ENCODE assay signal across 8 mouse cellular contexts in the genomic region with DNA sequence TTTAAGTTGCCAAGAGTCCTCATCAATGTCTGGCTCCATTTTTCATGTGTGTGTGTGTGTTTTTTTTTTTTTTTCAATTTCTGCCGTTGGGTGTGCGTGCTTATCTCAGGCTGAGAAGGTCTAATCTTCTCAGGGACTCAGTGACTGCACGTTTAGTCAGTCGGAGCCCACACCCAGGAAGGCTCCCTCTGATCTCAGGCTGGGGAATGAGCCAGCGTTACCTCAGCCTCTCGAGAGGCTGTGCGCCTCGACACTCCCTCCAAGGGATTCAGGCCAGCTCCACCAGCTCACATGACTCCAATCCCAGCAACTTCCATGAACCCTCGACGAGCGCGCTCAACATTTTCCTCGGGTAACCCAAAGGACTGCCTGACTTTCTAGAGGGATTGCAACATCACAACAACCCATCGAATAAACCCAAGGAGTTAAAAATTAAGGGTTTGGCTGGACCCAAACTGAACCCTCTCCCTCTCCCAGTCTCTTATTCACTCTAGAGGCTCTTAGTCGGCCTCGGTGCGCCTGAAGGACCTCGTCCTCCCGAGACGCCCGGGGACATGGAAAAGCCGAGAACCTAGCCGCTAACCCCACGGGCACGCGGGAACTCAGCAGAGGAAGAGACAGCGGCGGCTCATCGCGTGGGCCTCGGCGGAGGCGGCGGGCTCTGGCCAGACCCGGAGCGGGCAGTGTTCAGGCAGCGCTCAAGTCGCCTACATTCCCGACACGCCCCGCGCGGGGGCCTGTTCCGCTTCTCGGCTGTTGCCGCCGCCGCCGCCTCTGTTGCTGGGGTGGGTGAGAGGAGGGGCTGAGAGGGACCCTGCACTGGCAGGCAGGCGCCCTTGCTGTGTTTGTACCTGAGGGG. TPM values are rescaled to one million over a fixed set of nuclear protein-coding genes. Genes with fewer than 3 reads are reported as not detected.
DNase-seq lines count a peak whose midpoint lies in the region; ATAC-seq and TF ChIP-seq lines count a peak whose summit lies in the region.

A gene (plus strand): TSS at position 737 of the 859 bp plus-strand sequence.

- H3K4me3 ChIP-seq in forebrain, embryonic 10.5 days: peak within 1 kb of the TSS; percentile 86
- peak within 1 kb of the TSS; percentile 98 for H3K4me3 ChIP-seq in heart, embryonic 15.5 days
- peak within 1 kb of the TSS; percentile 73 to 98 for H3K4me3 ChIP-seq in liver, embryonic 14.5 days (ENCODE audit: insufficient read depth in 1 of 2, low read depth in 2 of 2, low read length in 2 of 2)
- peak within 1 kb of the TSS; percentile 88 for H3K4me3 ChIP-seq in neural tube, embryonic 11.5 days (ENCODE audit: low read depth, low read length)
- H3K4me3 ChIP-seq in stomach, postnatal 0 days (ENCODE audit: low read depth, low read length): peak within 1 kb of the TSS; percentile 94

- peak; percentile 69 for TF ChIP-seq EP300 in liver, embryonic 14.5 days (IDR thresholded peaks at IDR 0.05; ENCODE audit: low read depth)
- TF ChIP-seq EP300 in stomach, postnatal 0 days (optimal IDR thresholded peaks at IDR 0.05): peak; percentile 95

- no peak for TF ChIP-seq CTCF in liver, embryonic 14.5 days (IDR thresholded peaks at IDR 0.05; ENCODE audit: low read depth)
- TF ChIP-seq CTCF in stomach, postnatal 0 days (IDR thresholded peaks at IDR 0.05; ENCODE audit: low read depth): 0 out of 2 replicates have a peak, but pooled peaks have one; percentile 19

- H3K9me3 ChIP-seq in forebrain, embryonic 10.5 days: no peaks in the 10 kb centered on the region; the same call in 1 of the 2 replicates
- no peaks in the 10 kb centered on the region for H3K9me3 ChIP-seq in heart, embryonic 15.5 days (replicated peaks)
- H3K9me3 ChIP-seq in liver, embryonic 14.5 days (ENCODE audit: control insufficient read depth, low read length): no peaks in the 10 kb centered on the region
- no peaks in the 10 kb centered on the region for H3K9me3 ChIP-seq in neural tube, embryonic 11.5 days (ENCODE audit: control insufficient read depth, low read length)
- H3K9me3 ChIP-seq in stomach, postnatal 0 days (ENCODE audit: control insufficient read depth, low read length): no peaks in the 10 kb centered on the region

- peaks cover 22% of the 10 kb centered on the region for H3K4me1 ChIP-seq in forebrain, embryonic 10.5 days
- peaks cover 23% of the 10 kb centered on the region for H3K4me1 ChIP-seq in heart, embryonic 15.5 days (replicated peaks)
- H3K4me1 ChIP-seq in liver, embryonic 14.5 days (replicated peaks; ENCODE audit: control insufficient read depth in 2 of 2, insufficient read depth in 2 of 2, low read length in 1 of 2): peaks cover 16 to 23% of the 10 kb centered on the region in 2 experiments
- H3K4me1 ChIP-seq in neural tube, embryonic 11.5 days (ENCODE audit: control insufficient read depth, insufficient read depth, low read length): peaks cover 11% of the 10 kb centered on the region
- H3K4me1 ChIP-seq in stomach, postnatal 0 days (replicated peaks; ENCODE audit: control insufficient read depth, insufficient read depth): peaks cover 3% of the 10 kb centered on the region; the same call in 1 of the 2 replicates

- no peaks in the 10 kb centered on the region for H3K27me3 ChIP-seq in forebrain, embryonic 10.5 days (ENCODE audit: poor library complexity, severe bottlenecking)
- H3K27me3 ChIP-seq in heart, embryonic 15.5 days: no peaks in the 10 kb centered on the region
- no peaks in the 10 kb centered on the region for H3K27me3 ChIP-seq in liver, embryonic 14.5 days (ENCODE audit: control insufficient read depth, insufficient read depth, low read length)
- H3K27me3 ChIP-seq in neural tube, embryonic 11.5 days (ENCODE audit: control insufficient read depth, insufficient read depth, low read length): no peaks in the 10 kb centered on the region
- H3K27me3 ChIP-seq in stomach, postnatal 0 days (ENCODE audit: control insufficient read depth, insufficient read depth, low read length): no peaks in the 10 kb centered on the region

- WGBS in forebrain, embryonic 10.5 days: 0% methylated on average over 50 of the region's 50 CpGs
- WGBS in heart, embryonic 15.5 days: under 1% methylated on average over 50 of the region's 50 CpGs
- under 1% methylated on average over 43 of the region's 50 CpGs for WGBS in liver, embryonic 14.5 days (ENCODE audit: insufficient replicate concordance)
- under 1% methylated on average over 48 of the region's 50 CpGs for WGBS in neural tube, embryonic 11.5 days
- WGBS in stomach, postnatal 0 days: under 1% methylated on average over 40 of the region's 50 CpGs

- H3K4me2 ChIP-seq in heart, embryonic 15.5 days: peak within 1 kb of the TSS; percentile 63
- H3K4me2 ChIP-seq in liver, embryonic 14.5 days (ENCODE audit: low read depth): peak within 1 kb of the TSS; percentile 92
- peak within 1 kb of the TSS; percentile 62 for H3K4me2 ChIP-seq in neural tube, embryonic 11.5 days (ENCODE audit: low read depth)
- peak within 1 kb of the TSS; percentile 62 for H3K4me2 ChIP-seq in stomach, postnatal 0 days (replicated peaks; ENCODE audit: low read depth)

- peak; percentile 93 for ATAC-seq in heart, embryonic 15.5 days (replicated peaks; ENCODE audit: insufficient number of reproducible peaks, insufficient read depth, low FRiP score, low read depth)
- peak; percentile 95 for ATAC-seq in liver, embryonic 14.5 days (ENCODE audit: insufficient read depth)
- peak; percentile 98 for ATAC-seq in neural tube, embryonic 11.5 days (ENCODE audit: insufficient read depth, low FRiP score, low TSS enrichment)
- peak; percentile 97 for ATAC-seq in stomach, postnatal 0 days (ENCODE audit: low FRiP score, low TSS enrichment)

- H3K36me3 ChIP-seq in forebrain, embryonic 10.5 days (replicated peaks): no peaks in the 10 kb centered on the region
- H3K36me3 ChIP-seq in heart, embryonic 15.5 days: no peaks in the 10 kb centered on the region
- no peaks in the 10 kb centered on the region for H3K36me3 ChIP-seq in liver, embryonic 14.5 days (replicated peaks; ENCODE audit: control insufficient read depth, insufficient read depth, low read depth)
- H3K36me3 ChIP-seq in neural tube, embryonic 11.5 days (ENCODE audit: control insufficient read depth, insufficient read depth, low read length): no peaks in the 10 kb centered on the region
- H3K36me3 ChIP-seq in stomach, postnatal 0 days (ENCODE audit: control insufficient read depth, insufficient read depth, low read length): no peaks in the 10 kb centered on the region

- peak within 1 kb of the TSS; percentile 93 for H3K9ac ChIP-seq in heart, embryonic 15.5 days
- peak within 1 kb of the TSS; percentile 98 for H3K9ac ChIP-seq in liver, embryonic 14.5 days (replicated peaks)
- H3K9ac ChIP-seq in neural tube, embryonic 11.5 days (ENCODE audit: low read length): peak within 1 kb of the TSS; percentile 83
- peak within 1 kb of the TSS; percentile 90 for H3K9ac ChIP-seq in stomach, postnatal 0 days (ENCODE audit: low read length)

- peak within 1 kb of the TSS; percentile 100 for H3K27ac ChIP-seq in forebrain, embryonic 10.5 days
- H3K27ac ChIP-seq in heart, embryonic 15.5 days: peak within 1 kb of the TSS; percentile 91
- peak within 1 kb of the TSS; percentile 100 for H3K27ac ChIP-seq in liver, embryonic 14.5 days
- H3K27ac ChIP-seq in neural tube, embryonic 11.5 days (ENCODE audit: low read depth, low read length): peak within 1 kb of the TSS; percentile 81
- H3K27ac ChIP-seq in stomach, postnatal 0 days (replicated peaks): peak within 1 kb of the TSS; percentile 98

- peak; percentile 87 to 89 for DNase-seq in CD8-positive naive resting alpha-beta T cell, adult 2 months (ENCODE audit: low read depth in 2 of 2, low spot score in 2 of 2)
- peak; percentile 68 for DNase-seq in c-Kit-positive CD71-negative TER-119-negative erythroid progenitor cells, embryonic 14.5 days (ENCODE audit: low read depth)
- DNase-seq in forebrain, embryonic 10.5 days (ENCODE audit: extremely low spot score, low spot score): peak; percentile 92
- peak; percentile 92 to 93 for DNase-seq in kidney, postnatal 25 days
- DNase-seq in liver, embryonic 14.5 days (ENCODE audit: low read depth in 3 of 3, low spot score in 3 of 3): peak; percentile 83 to 84 (median 83)
- DNase-seq in neural tube, embryonic 11.5 days (ENCODE audit: low spot score): peak; percentile 92
- peak; percentile 91 for DNase-seq in stomach, postnatal 0 days (ENCODE audit: low spot score)

RNA-seq across cellular contexts. Expression of the gene that starts here (rescaled TPM):
- 82.0 and 88.9 TPM in 2 replicates for polyA plus RNA-seq in forebrain, embryonic 10.5 days (2016; fragmentation: Nextera tagmentation; extraction: Ambion mirVana)
- 50.0 and 62.5 TPM in 2 replicates for polyA plus RNA-seq in heart, embryonic 15.5 days (2015; fragmentation: Nextera tagmentation; extraction: Ambion mirVana)
- 8.3 and 10.4 TPM in 2 replicates for polyA plus RNA-seq in liver, embryonic 14.5 days (2012; rRNA removed)
- polyA plus RNA-seq in liver, embryonic 14.5 days (2014; fragmentation: Nextera tagmentation; extraction: Ambion mirVana): 24.8 and 25.6 TPM in 2 replicates
- 112 and 115 TPM in 2 replicates for polyA plus RNA-seq in neural tube, embryonic 11.5 days (2014; fragmentation: Nextera tagmentation; extraction: Ambion mirVana)
- 34.3 and 35.6 TPM in 2 replicates for polyA plus RNA-seq in stomach, postnatal 0 days (2015; fragmentation: Nextera tagmentation; extraction: Ambion mirVana)

Comparison
In these comparisons a context has a peak if more than half of its experiments do, and no peak if none do; other contexts are left out.
1. Peak in every context shown above with its lines: DNase-seq, ATAC-seq, H3K4me3 ChIP-seq and H3K27ac ChIP-seq.